Mouse (Mus musculus): ENCODE measurements at regions not wholly inside any gene's neighbourhood (a gene's known extent, or its start where the extent isn't known, plus 50 kb on each side); places are given as distances from the start of the nearest gene placed in this dataset.

GRCm38 (mm10) chr2:147709799-147710198, 337.0 kb downstream of the Foxa2 start:
- H3K4me3 ChIP-seq (replicated peaks), result no peak overlapping the region

GRCm38 (mm10) chr2:147707156-147707555, 339.6 kb downstream of the Foxa2 start:
- no peaks in the 10 kb centered on the region for H3K27me3 ChIP-seq (replicated peaks)
- no peak for TF ChIP-seq GATA1 (IDR thresholded peaks at IDR 0.05; ENCODE audit: borderline replicate concordance, low read length)
- TF ChIP-seq FLI1 (IDR thresholded peaks at IDR 0.05; ENCODE audit: low read length), result no peak
- no peaks in the 10 kb centered on the region for H3K36me3 ChIP-seq (replicated peaks; ENCODE audit: low read length)
- no peaks in the 10 kb centered on the region for H3K4me1 ChIP-seq
- H3K4me3 ChIP-seq (replicated peaks), result no peak overlapping the region
- no peaks in the 10 kb centered on the region for H3K9me3 ChIP-seq

More at GRCm38 (mm10) chr2:147709799-147710198, 337.0 kb downstream of the Foxa2 start:
- TF ChIP-seq FLI1 (IDR thresholded peaks at IDR 0.05; ENCODE audit: low read length), result no peak
- TF ChIP-seq GATA1 (IDR thresholded peaks at IDR 0.05; ENCODE audit: borderline replicate concordance, low read length), result no peak
- no peaks in the 10 kb centered on the region for H3K4me1 ChIP-seq
- no peaks in the 10 kb centered on the region for H3K9me3 ChIP-seq
- no peaks in the 10 kb centered on the region for H3K36me3 ChIP-seq (replicated peaks; ENCODE audit: low read length)
- no peaks in the 10 kb centered on the region for H3K27me3 ChIP-seq (replicated peaks)

GRCm38 (mm10) chr2:147703981-147704380, 342.3 kb downstream of the Pax1 start:
- no peak overlapping the region for H3K4me3 ChIP-seq (replicated peaks)
- H3K9me3 ChIP-seq, result no peaks in the 10 kb centered on the region
- no peaks in the 10 kb centered on the region for H3K27me3 ChIP-seq (replicated peaks)
- TF ChIP-seq GATA1 (IDR thresholded peaks at IDR 0.05; ENCODE audit: borderline replicate concordance, low read length) (no peak), FLI1 (IDR thresholded peaks at IDR 0.05; ENCODE audit: low read length) (no peak)
- no peaks in the 10 kb centered on the region for H3K36me3 ChIP-seq (replicated peaks; ENCODE audit: low read length)
- no peaks in the 10 kb centered on the region for H3K4me1 ChIP-seq

- H3K27me3 ChIP-seq (replicated peaks), result no peaks in the 10 kb centered on the region
- no peaks in the 10 kb centered on the region for H3K9me3 ChIP-seq
- TF ChIP-seq FLI1 (IDR thresholded peaks at IDR 0.05; ENCODE audit: low read length), result no peak
- TF ChIP-seq GATA1 (IDR thresholded peaks at IDR 0.05; ENCODE audit: borderline replicate concordance, low read length), result no peak
- no peaks in the 10 kb centered on the region for H3K36me3 ChIP-seq (replicated peaks; ENCODE audit: low read length)
- no peak overlapping the region for H3K4me3 ChIP-seq (replicated peaks)
- H3K4me1 ChIP-seq, result no peaks in the 10 kb centered on the region
Observed at GRCm38 (mm10) chr2:147702330-147703063, 340.8 kb downstream of the Pax1 start.

GRCm38 (mm10) chr2:147699524-147700081, 337.9 kb downstream of the Pax1 start:
- H3K4me1 ChIP-seq, result no peaks in the 10 kb centered on the region
- TF ChIP-seq FLI1 (IDR thresholded peaks at IDR 0.05; ENCODE audit: low read length) (no peak), GATA1 (IDR thresholded peaks at IDR 0.05; ENCODE audit: borderline replicate concordance, low read length) (no peak)
- no peaks in the 10 kb centered on the region for H3K27me3 ChIP-seq (replicated peaks)
- H3K9me3 ChIP-seq, result no peaks in the 10 kb centered on the region
- H3K36me3 ChIP-seq (replicated peaks; ENCODE audit: low read length), result no peaks in the 10 kb centered on the region
- H3K4me3 ChIP-seq (replicated peaks), result no peak overlapping the region

GRCm38 (mm10) chr2:147691896-147692295, 330.2 kb downstream of the Pax1 start:
- no peak overlapping the region for H3K4me3 ChIP-seq (replicated peaks)
- no peaks in the 10 kb centered on the region for H3K4me1 ChIP-seq
- H3K9me3 ChIP-seq, result peaks cover 8% of the 10 kb centered on the region; the same call in 1 of the 2 replicates
- TF ChIP-seq GATA1 (IDR thresholded peaks at IDR 0.05; ENCODE audit: borderline replicate concordance, low read length) (no peak), FLI1 (IDR thresholded peaks at IDR 0.05; ENCODE audit: low read length) (no peak)
- no peaks in the 10 kb centered on the region for H3K27me3 ChIP-seq (replicated peaks)
- no peaks in the 10 kb centered on the region for H3K36me3 ChIP-seq (replicated peaks; ENCODE audit: low read length)

GRCm38 (mm10) chr2:147690506-147691208, 328.9 kb downstream of the Pax1 start:
- Histone ChIP-seq H3K4me1 (no peaks in the 10 kb centered on the region), H3K27me3 (replicated peaks) (no peaks in the 10 kb centered on the region), H3K36me3 (replicated peaks; ENCODE audit: low read length) (no peaks in the 10 kb centered on the region), H3K9me3 (peaks cover 8% of the 10 kb centered on the region; the same call in 1 of the 2 replicates), H3K4me3 (replicated peaks) (no peak overlapping the region)
- no peak for TF ChIP-seq GATA1 (IDR thresholded peaks at IDR 0.05; ENCODE audit: borderline replicate concordance, low read length)
- no peak for TF ChIP-seq FLI1 (IDR thresholded peaks at IDR 0.05; ENCODE audit: low read length)

- no peak overlapping the region for H3K4me3 ChIP-seq (replicated peaks)
- H3K27me3 ChIP-seq (replicated peaks), result no peaks in the 10 kb centered on the region
- no peaks in the 10 kb centered on the region for H3K4me1 ChIP-seq
- peaks cover 6% of the 10 kb centered on the region; the same call in 1 of the 2 replicates for H3K9me3 ChIP-seq
- no peak for TF ChIP-seq GATA1 (IDR thresholded peaks at IDR 0.05; ENCODE audit: borderline replicate concordance, low read length)
- no peak for TF ChIP-seq FLI1 (IDR thresholded peaks at IDR 0.05; ENCODE audit: low read length)
- no peaks in the 10 kb centered on the region for H3K36me3 ChIP-seq (replicated peaks; ENCODE audit: low read length)
Observed at GRCm38 (mm10) chr2:147688742-147689141, 327.0 kb downstream of the Pax1 start.

- TF ChIP-seq FLI1 (IDR thresholded peaks at IDR 0.05; ENCODE audit: low read length) (no peak), GATA1 (IDR thresholded peaks at IDR 0.05; ENCODE audit: borderline replicate concordance, low read length) (no peak)
- H3K4me3 ChIP-seq (replicated peaks), result no peak overlapping the region
- no peaks in the 10 kb centered on the region for H3K27me3 ChIP-seq (replicated peaks)
- H3K4me1 ChIP-seq, result no peaks in the 10 kb centered on the region
- no peaks in the 10 kb centered on the region; the same call in 1 of the 2 replicates for H3K9me3 ChIP-seq
- H3K36me3 ChIP-seq (replicated peaks; ENCODE audit: low read length), result no peaks in the 10 kb centered on the region
Observed at GRCm38 (mm10) chr2:147656667-147657066, 294.9 kb downstream of the Pax1 start.

GRCm38 (mm10) chr2:147650229-147650628, 288.5 kb downstream of the Pax1 start:
- TF ChIP-seq FLI1 (IDR thresholded peaks at IDR 0.05; ENCODE audit: low read length) (no peak), GATA1 (IDR thresholded peaks at IDR 0.05; ENCODE audit: borderline replicate concordance, low read length) (no peak)
- H3K9me3 ChIP-seq, result peaks cover 7% of the 10 kb centered on the region
- H3K27me3 ChIP-seq (replicated peaks), result no peaks in the 10 kb centered on the region
- H3K36me3 ChIP-seq (replicated peaks; ENCODE audit: low read length), result no peaks in the 10 kb centered on the region
- H3K4me3 ChIP-seq (replicated peaks), result no peak overlapping the region
- H3K4me1 ChIP-seq, result no peaks in the 10 kb centered on the region
